Mouse (Mus musculus) hindbrain, embryonic 15.5 days (tissue): ENCODE data around the gene Gstp2. TPM values are rescaled to one million over a fixed set of nuclear protein-coding genes. Genes with fewer than 3 reads are reported as not detected.
"Not testable (repeated sequence)": the region's sequence is repeated elsewhere in the genome, so short reads cannot be mapped to it uniquely, and the experiment has no call there.

Experiments
- ATAC-seq: fragments of 200-750 bp; cut with Nextera tagmentation; 2 replicates; pipeline ENCODE4 v1.8.0; 2017; ENCODE audit warnings: low read depth, moderate number of reproducible peaks, moderate TSS enrichment; ENCODE audit not compliant: low FRiP score
- H3K27ac ChIP-seq: fragments of 300-500 bp; sonication (generic); replicated peaks from 2 replicates; pipeline ENCODE4 v1.5.1; 2015; ENCODE audit warnings: mild to moderate bottlenecking, inconsistent platforms
- H3K27me3 ChIP-seq: fragments of 300-500 bp; sonication (generic); 2 replicates; pipeline ENCODE4 v1.6.1; 2015; ENCODE audit warnings: control low read depth, inconsistent platforms
- H3K36me3 ChIP-seq: fragments of 300-500 bp; sonication (generic); 2 replicates; pipeline ENCODE4 v1.6.1; 2015; ENCODE audit warnings: control low read depth, inconsistent platforms
- H3K4me1 ChIP-seq: fragments of 300-500 bp; sonication (generic); replicated peaks from 2 replicates; pipeline ENCODE4 v1.6.1; 2015; ENCODE audit warnings: control low read depth, inconsistent platforms
- H3K4me2 ChIP-seq: fragments of 300-500 bp; sonication (generic); 2 replicates; pipeline ENCODE4 v1.6.1; 2015; ENCODE audit warnings: moderate library complexity, mild to moderate bottlenecking, inconsistent platforms
- H3K4me3 ChIP-seq: fragments of 300-500 bp; sonication (generic); 2 replicates; pipeline ENCODE4 v1.5.1; 2015; ENCODE audit warnings: mild to moderate bottlenecking, inconsistent platforms
- H3K9ac ChIP-seq: fragments of 300-500 bp; sonication (generic); 2 replicates; pipeline ENCODE4 v1.6.1; 2015; ENCODE audit warnings: inconsistent platforms
- H3K9me3 ChIP-seq: fragments of 300-500 bp; sonication (generic); 2 replicates; pipeline ENCODE4 v1.6.1; 2016; ENCODE audit warnings: control low read depth, inconsistent platforms
- WGBS: fragments of 180-500 bp; shearing (Covaris S2); methylation state at CpG from one replicate; pipeline ENCODE4 v1.1.7; 2015; 5-methylcytosine and 5-hydroxymethylcytosine counted together
- polyA plus RNA-seq: library from polyadenylated mRNA; unstranded; fragments of >200 nt; fragmentation: Nextera tagmentation; extraction: Ambion mirVana; gene quantifications from 2 replicates; pipeline ENCODE4 v1.2.1, GENCODE M21; 2015

The Gstp2 gene
- polyA plus RNA-seq, 1 experiment from 2014 or later = 0.60 TPM

- not testable (repeated sequence) for H3K27me3 ChIP-seq, ATAC-seq, H3K27ac ChIP-seq, H3K9ac ChIP-seq, H3K36me3 ChIP-seq, H3K4me2 ChIP-seq, H3K4me3 ChIP-seq, H3K9me3 ChIP-seq, H3K4me1 ChIP-seq
- WGBS = 97% methylated on average over 2 of the region's 2 CpGs
Measured at GRCm38 (mm10) chr19:4068242-4068641, 22.4 kb upstream of the Gstp2 start.

- H3K9me3 ChIP-seq = no peaks in the 10 kb centered on the region
- no peak overlapping the region for H3K4me2 ChIP-seq
- no peaks in the 10 kb centered on the region for H3K4me1 ChIP-seq
- no peak for ATAC-seq
- no peaks in the 10 kb centered on the region for H3K27me3 ChIP-seq
- no peak overlapping the region for H3K9ac ChIP-seq
- H3K36me3 ChIP-seq = no peaks in the 10 kb centered on the region
- H3K4me3 ChIP-seq = no peak overlapping the region
- no peak overlapping the region for H3K27ac ChIP-seq
Measured at GRCm38 (mm10) chr19:4066877-4067276, 21.1 kb upstream of the Gstp2 start.

GRCm38 (mm10) chr19:4066280-4066679, 20.5 kb upstream of the Gstp2 start:
- Histone ChIP-seq H3K4me1 (no peaks in the 10 kb centered on the region), H3K27me3 (no peaks in the 10 kb centered on the region), H3K27ac (no peak overlapping the region), H3K9ac (no peak overlapping the region), H3K36me3 (no peaks in the 10 kb centered on the region), H3K9me3 (no peaks in the 10 kb centered on the region), H3K4me3 (no peak overlapping the region), H3K4me2 (no peak overlapping the region)
- ATAC-seq = no peak
- 87% methylated on average over 6 of the region's 6 CpGs for WGBS

GRCm38 (mm10) chr19:4064501-4064900, 18.7 kb upstream of the Gstp2 start:
- H3K4me2 ChIP-seq, H3K9ac ChIP-seq, H3K27me3 ChIP-seq, ATAC-seq, H3K4me3 ChIP-seq, H3K4me1 ChIP-seq, H3K36me3 ChIP-seq, H3K9me3 ChIP-seq, H3K27ac ChIP-seq: not testable (repeated sequence)
- WGBS = 47% methylated on average over 2 of the region's 11 CpGs

GRCm38 (mm10) chr19:4063357-4063756, 17.5 kb upstream of the Gstp2 start:
- H3K27ac ChIP-seq, H3K36me3 ChIP-seq, H3K27me3 ChIP-seq, H3K4me3 ChIP-seq, H3K9me3 ChIP-seq, H3K9ac ChIP-seq, H3K4me1 ChIP-seq, H3K4me2 ChIP-seq, ATAC-seq: not testable (repeated sequence)
- WGBS = 83% methylated on average over 4 of the region's 4 CpGs

GRCm38 (mm10) chr19:4060899-4061465, 15.2 kb upstream of the Gstp2 start:
- no peak overlapping the region for H3K4me3 ChIP-seq
- H3K4me1 ChIP-seq = no peaks in the 10 kb centered on the region
- no peak overlapping the region for H3K9ac ChIP-seq
- no peaks in the 10 kb centered on the region for H3K9me3 ChIP-seq
- no peak overlapping the region for H3K27ac ChIP-seq
- 91% methylated on average over 6 of the region's 6 CpGs for whole genome bisulfite sequencing
- H3K4me2 ChIP-seq = no peak overlapping the region
- no peaks in the 10 kb centered on the region for H3K27me3 ChIP-seq
- no peaks in the 10 kb centered on the region for H3K36me3 ChIP-seq
- no peak for ATAC-seq

- not testable (repeated sequence) for H3K9me3 ChIP-seq, H3K36me3 ChIP-seq, ATAC-seq, H3K4me1 ChIP-seq, H3K27me3 ChIP-seq, H3K4me2 ChIP-seq, H3K4me3 ChIP-seq, H3K9ac ChIP-seq, H3K27ac ChIP-seq
- 89% methylated on average over 8 of the region's 8 CpGs for WGBS
Measured at GRCm38 (mm10) chr19:4060044-4060898, 14.4 kb upstream of the Gstp2 start.

- Histone ChIP-seq H3K4me2 (no peak within 1 kb of the TSS), H3K27ac (no peak within 1 kb of the TSS), H3K4me1 (no peaks in the 10 kb centered on the region), H3K9ac (no peak within 1 kb of the TSS), H3K36me3 (no peaks in the 10 kb centered on the region), H3K27me3 (no peaks in the 10 kb centered on the region), H3K4me3 (no peak within 1 kb of the TSS), H3K9me3 (no peaks in the 10 kb centered on the region)
- 86% methylated on average over 15 of the region's 15 CpGs for WGBS
- no peak for ATAC-seq
Measured at GRCm38 (mm10) chr19:4059069-4059740, 13.4 kb upstream of the Gstp2 start, which contains the start of gene Gstp3. Gene Gstp3, minus strand, starts transcription at chr19:4059569.

- ATAC-seq = no peak
- Histone ChIP-seq H3K4me3 (no peak overlapping the region), H3K9ac (no peak overlapping the region), H3K27ac (no peak overlapping the region), H3K9me3 (no peaks in the 10 kb centered on the region), H3K4me2 (no peak overlapping the region), H3K36me3 (no peaks in the 10 kb centered on the region), H3K27me3 (no peaks in the 10 kb centered on the region), H3K4me1 (no peaks in the 10 kb centered on the region)
- WGBS = 89% methylated on average over 5 of the region's 5 CpGs
Measured at GRCm38 (mm10) chr19:4058581-4058980, 12.8 kb upstream of the Gstp2 start.

- H3K4me2 ChIP-seq = no peak overlapping the region
Measured at GRCm38 (mm10) chr19:4057962-4058361, 12.1 kb upstream of the Gstp2 start.

GRCm38 (mm10) chr19:4057389-4057788, 11.6 kb upstream of the Gstp2 start:
- Histone ChIP-seq H3K27ac (no peak overlapping the region), H3K27me3 (no peaks in the 10 kb centered on the region), H3K36me3 (no peaks in the 10 kb centered on the region), H3K4me2 (no peak overlapping the region), H3K9ac (no peak overlapping the region), H3K4me1 (no peaks in the 10 kb centered on the region), H3K9me3 (no peaks in the 10 kb centered on the region), H3K4me3 (no peak overlapping the region)
- 84% methylated on average over 13 of the region's 13 CpGs for WGBS
- ATAC-seq = no peak

More at GRCm38 (mm10) chr19:4057962-4058361, 12.1 kb upstream of the Gstp2 start:
- no peak for ATAC-seq
- H3K27ac ChIP-seq = no peak overlapping the region
- no peak overlapping the region for H3K4me3 ChIP-seq
- no peaks in the 10 kb centered on the region for H3K27me3 ChIP-seq
- no peaks in the 10 kb centered on the region for H3K36me3 ChIP-seq
- no peak overlapping the region for H3K9ac ChIP-seq
- H3K4me1 ChIP-seq = no peaks in the 10 kb centered on the region
- 95% methylated on average over 7 of the region's 7 CpGs for whole genome bisulfite sequencing
- H3K9me3 ChIP-seq = no peaks in the 10 kb centered on the region

- Histone ChIP-seq H3K4me2 (no peak overlapping the region), H3K27me3 (no peaks in the 10 kb centered on the region), H3K4me3 (no peak overlapping the region), H3K27ac (no peak overlapping the region), H3K4me1 (no peaks in the 10 kb centered on the region), H3K9me3 (no peaks in the 10 kb centered on the region), H3K9ac (no peak overlapping the region), H3K36me3 (no peaks in the 10 kb centered on the region)
- WGBS = 30% methylated on average over 4 of the region's 4 CpGs
- ATAC-seq = no peak
Measured at GRCm38 (mm10) chr19:4056727-4057126, 10.9 kb upstream of the Gstp2 start.
